Mouse (Mus musculus) megakaryocyte-erythroid progenitor cell, adult 5 weeks (primary cell): Measurements from ENCODE around the gene Pld1. TPM values are rescaled to one million over a fixed set of nuclear protein-coding genes. Genes with fewer than 3 reads are reported as not detected.

Experiments
- polyA plus RNA-seq: library from polyadenylated mRNA; stranded (reverse); fragments of >175 nt; gene quantifications from 2 replicates; pipeline ENCODE4 v1.2.3, GENCODE M21; 2012

The Pld1 gene
- 0.36 and 0.39 TPM in 2 replicates for polyA plus RNA-seq

DNA sequence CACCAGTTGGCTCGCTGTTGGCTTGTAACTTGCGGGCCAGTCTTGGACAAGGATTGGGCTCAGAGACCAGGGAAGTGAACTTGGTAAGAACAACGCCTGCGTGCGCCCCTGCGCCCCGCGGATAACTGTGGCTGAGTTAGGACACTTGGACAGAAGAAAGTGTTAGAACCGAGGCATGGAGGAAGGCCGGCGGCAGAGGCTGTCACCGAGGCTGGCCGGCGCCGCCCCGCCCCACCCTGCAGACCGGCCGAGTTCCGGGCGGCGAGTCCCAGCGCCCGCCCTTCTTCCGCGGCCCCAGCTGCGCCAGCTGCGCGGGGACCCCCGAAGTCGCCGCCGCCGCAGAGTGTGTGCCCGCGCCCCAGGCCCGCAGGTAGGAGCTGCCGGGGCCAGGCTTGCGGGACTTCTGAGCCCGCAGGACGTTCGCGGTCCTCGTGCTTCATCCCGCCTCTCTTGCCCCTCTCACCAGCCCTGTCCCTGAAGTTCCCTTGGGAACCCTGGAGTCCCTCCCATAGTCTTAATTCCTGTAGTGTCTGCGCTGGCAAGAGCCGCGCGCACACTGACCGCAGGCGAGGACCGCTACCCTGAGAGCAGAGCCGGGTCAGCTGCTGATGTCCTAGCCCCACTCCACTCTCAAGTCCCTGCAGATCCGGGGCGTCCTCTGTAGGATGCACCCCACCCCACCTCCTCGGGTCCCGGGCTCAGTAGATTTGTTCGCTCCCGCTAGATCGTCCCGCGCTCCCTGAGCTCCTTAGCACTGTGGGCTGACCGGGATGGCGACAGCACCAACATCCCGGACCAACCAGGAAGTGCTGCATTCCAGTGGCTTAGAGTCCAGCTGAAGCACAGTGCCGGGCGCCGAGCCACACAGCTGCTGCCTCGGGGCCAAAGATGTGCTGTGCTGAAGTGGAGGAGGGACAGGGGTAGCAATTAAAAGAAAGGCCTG lies at the start of gene Pld1:
Gene Pld1, plus strand, starts transcription at position 315 of the 943 bp plus-strand sequence.

DNA sequence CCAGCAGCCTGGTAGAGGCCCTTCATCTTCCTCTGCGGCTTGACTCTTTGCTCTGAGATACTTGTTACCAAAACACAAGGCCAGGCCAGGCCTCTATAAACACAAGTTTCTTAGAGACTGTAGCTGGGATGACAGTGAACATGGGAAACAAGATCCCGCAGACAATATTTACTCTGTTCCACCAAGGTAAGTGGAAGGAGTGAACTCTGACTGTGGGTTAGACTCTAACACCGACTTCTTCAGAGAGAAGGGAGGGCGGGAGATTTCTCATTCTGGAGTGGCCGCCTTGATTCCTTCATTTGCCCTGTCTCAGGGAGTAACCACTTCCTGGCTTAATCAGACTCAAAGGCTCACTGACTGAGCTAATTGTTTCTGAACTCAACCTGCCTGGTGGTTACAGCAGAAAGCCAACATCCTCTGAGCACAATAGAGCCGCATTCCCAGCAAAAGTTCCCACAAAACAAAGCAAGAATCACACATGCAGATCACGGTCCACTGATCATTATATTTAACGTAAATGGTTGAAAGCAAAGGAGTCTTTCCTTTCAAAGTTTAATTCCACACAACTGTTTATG lies 42.1 kb upstream of the Pld1 start, which contains the start of gene Tmem212:
Gene Tmem212, minus strand, starts transcription at position 51 of the 575 bp plus-strand sequence.

Other genes starting within 250 kb of the Pld1 start
- 10.7 and 12.4 TPM in 2 replicates for gene Fndc3b, start 227.4 kb upstream of the Pld1 start, polyA plus RNA-seq
- gene Tmem212, start 42.3 kb upstream of the Pld1 start, polyA plus RNA-seq, result not detected in 2 replicates